In genomic region chr17:29886061-29886460, GRCm38 (mm10) we compare ENCODE assay signal across 8 mouse cellular contexts.
A peak's percentile ranks its signal among the peaks of the same experiment; 100 is the strongest.
DNase-seq lines count a peak whose midpoint lies in the region; ATAC-seq and TF ChIP-seq lines count a peak whose summit lies in the region.

No protein-coding gene starts in this region.

- 16% methylated on average over 4 of the region's 4 CpGs for WGBS in intestine, embryonic 14.5 days
- WGBS in midbrain, embryonic 11.5 days, result 8% methylated on average over 4 of the region's 4 CpGs

- peaks cover 8% of the 10 kb centered on the region; the same call in 1 of the 2 replicates for H3K4me1 ChIP-seq in embryonic fibroblast, embryonic 13.5 days (ENCODE audit: control insufficient read depth, insufficient read depth, low read length)
- peaks cover 23% of the 10 kb centered on the region for H3K4me1 ChIP-seq in intestine, embryonic 14.5 days (replicated peaks; ENCODE audit: control insufficient read depth, insufficient read depth, low read length)
- peaks cover 23% of the 10 kb centered on the region for H3K4me1 ChIP-seq in midbrain, embryonic 11.5 days (ENCODE audit: control insufficient read depth, insufficient read depth, low read length)

- H3K27me3 ChIP-seq in intestine, embryonic 14.5 days (replicated peaks; ENCODE audit: control insufficient read depth, insufficient read depth, low read length), result peaks cover 58% of the 10 kb centered on the region
- peaks cover 27% of the 10 kb centered on the region for H3K27me3 ChIP-seq in midbrain, embryonic 11.5 days (ENCODE audit: control insufficient read depth, insufficient read depth, low read length)

- no peaks in the 10 kb centered on the region for H3K36me3 ChIP-seq in intestine, embryonic 14.5 days (ENCODE audit: control insufficient read depth, insufficient read depth, low read length)
- H3K36me3 ChIP-seq in midbrain, embryonic 11.5 days (ENCODE audit: control insufficient read depth, insufficient read depth, low read length), result no peaks in the 10 kb centered on the region

- TF ChIP-seq POLR2A in embryonic fibroblast, embryonic 13.5 days (IDR thresholded peaks at IDR 0.05; ENCODE audit: low read depth, low read length), result no peak

- no peak for TF ChIP-seq CTCF in embryonic fibroblast, embryonic 13.5 days (IDR thresholded peaks at IDR 0.05; ENCODE audit: borderline replicate concordance, insufficient read depth, low read length)

- no peak for ATAC-seq in intestine, embryonic 14.5 days (replicated peaks; ENCODE audit: low FRiP score, low TSS enrichment, low read depth)
- ATAC-seq in midbrain, embryonic 11.5 days (ENCODE audit: low FRiP score), result no peak
- no peak for ATAC-seq in megakaryocyte progenitor cell, adult 5-6 weeks (replicated peaks; ENCODE audit: poor library complexity)

- H3K4me2 ChIP-seq in intestine, embryonic 14.5 days (ENCODE audit: low read length), result peak overlapping the region; percentile 69
- peak overlapping the region; percentile 98 for H3K4me2 ChIP-seq in midbrain, embryonic 11.5 days

- peak overlapping the region; percentile 56 for H3K4me3 ChIP-seq in embryonic fibroblast, embryonic 13.5 days (ENCODE audit: insufficient read depth, low read length)
- H3K4me3 ChIP-seq in intestine, embryonic 14.5 days (ENCODE audit: low read depth, low read length), result peak overlapping the region; percentile 61
- H3K4me3 ChIP-seq in midbrain, embryonic 11.5 days (ENCODE audit: low read depth, low read length), result peak overlapping the region; percentile 68

- DNase-seq in gastrocnemius, postnatal 4 days (ENCODE audit: low spot score in 2 of 2), result peak; percentile 37 to 48
- DNase-seq in gastrocnemius, adult 8-10 months (ENCODE audit: low spot score in 2 of 2), result no peak
- DNase-seq in MN1 (ENCODE audit: low spot score), result peak; percentile 92
- DNase-seq in intestine, embryonic 14.5 days (ENCODE audit: low spot score), result no peak
- DNase-seq in midbrain, embryonic 11.5 days (ENCODE audit: low spot score, missing footprints), result peak; percentile 89
- DNase-seq in ovary, postnatal 14 days (ENCODE audit: low spot score), result no peak

- peak overlapping the region; percentile 44 for H3K9ac ChIP-seq in intestine, embryonic 14.5 days (ENCODE audit: low read length)
- peak overlapping the region; percentile 83 for H3K9ac ChIP-seq in midbrain, embryonic 11.5 days (ENCODE audit: low read length)

- no peak overlapping the region for H3K27ac ChIP-seq in embryonic fibroblast, embryonic 13.5 days (ENCODE audit: insufficient read depth, low read length)
- no peak overlapping the region for H3K27ac ChIP-seq in intestine, embryonic 14.5 days (ENCODE audit: low read depth)
- no peak overlapping the region for H3K27ac ChIP-seq in midbrain, embryonic 11.5 days (ENCODE audit: low read depth, low read length)

- H3K9me3 ChIP-seq in intestine, embryonic 14.5 days (ENCODE audit: control insufficient read depth, low read length), result no peaks in the 10 kb centered on the region
- no peaks in the 10 kb centered on the region for H3K9me3 ChIP-seq in midbrain, embryonic 11.5 days (ENCODE audit: control insufficient read depth, low read length)

Comparison
In these comparisons a context has a peak if more than half of its experiments do, and no peak if none do; other contexts are left out.
1. DNase-seq: peak in gastrocnemius, postnatal 4 days (2 of 2), MN1 (single experiment) and midbrain, embryonic 11.5 days (single experiment); none in gastrocnemius, adult 8-10 months (0 of 2), intestine, embryonic 14.5 days (single experiment) and ovary, postnatal 14 days (single experiment).
2. Peak in every context shown above with its lines, with median percentiles within 50 percentile points of each other: H3K4me3 ChIP-seq.